In the genomic region with DNA sequence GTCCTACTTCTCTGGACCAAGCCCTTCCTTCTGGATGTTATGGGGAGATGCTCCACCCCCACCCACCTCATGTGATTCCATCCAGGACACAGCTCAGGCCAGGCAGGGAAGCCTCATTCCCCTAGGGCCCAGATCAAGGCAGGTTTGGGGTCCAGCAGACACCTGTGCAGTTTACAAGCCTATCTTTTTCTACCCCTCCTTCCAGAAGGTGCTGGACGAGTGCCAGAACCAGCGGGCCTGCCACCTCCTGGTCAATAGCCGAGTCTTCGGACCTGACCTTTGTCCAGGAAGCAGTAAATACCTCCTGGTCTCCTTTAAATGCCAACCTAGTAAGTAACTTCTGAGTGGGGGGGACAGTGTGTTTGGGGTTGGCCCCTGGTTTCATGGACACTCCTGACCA, we compare ENCODE assay signal across 21 mouse cellular contexts. TPM values are rescaled to one million over a fixed set of nuclear protein-coding genes. Genes with fewer than 3 reads are reported as not detected.
DNase-seq lines count a peak whose midpoint lies in the region; ATAC-seq lines count a peak whose summit lies in the region.
"Had no signal": no experiment of that assay in that cellular context is flagged by ENCODE, and none has a peak within 500 bp of the region (broad histone marks: within the 10 kb centered on the region; RNA-seq: fewer than 3 reads in every experiment).

No protein-coding gene starts in this region.

- no peaks in the 10 kb centered on the region for H3K4me1 ChIP-seq in intestine, embryonic 15.5 days (replicated peaks)
- H3K4me1 ChIP-seq in kidney, embryonic 16.5 days (ENCODE audit: insufficient read depth, low read length), result no peaks in the 10 kb centered on the region
- H3K4me1 ChIP-seq: stomach, embryonic 15.5 days had no signal

- WGBS in intestine, embryonic 15.5 days, result 43% methylated on average over 4 of the region's 4 CpGs
- WGBS in kidney, embryonic 16.5 days, result 41% methylated on average over 4 of the region's 4 CpGs
- WGBS in large intestine, adult 2 months, result 23% methylated on average over 4 of the region's 4 CpGs

- H3K27me3 ChIP-seq in intestine, embryonic 15.5 days (replicated peaks), result no peaks in the 10 kb centered on the region
- H3K27me3 ChIP-seq in kidney, embryonic 16.5 days (ENCODE audit: insufficient read depth, low read length), result no peaks in the 10 kb centered on the region
- H3K27me3 ChIP-seq: forebrain, embryonic 12.5 days; heart, embryonic 15.5 days; midbrain, embryonic 12.5 days; neural tube, embryonic 13.5 days; stomach, embryonic 15.5 days had no signal

- no peaks in the 10 kb centered on the region for H3K9me3 ChIP-seq in intestine, embryonic 15.5 days
- no peaks in the 10 kb centered on the region for H3K9me3 ChIP-seq in kidney, embryonic 16.5 days (ENCODE audit: low read length)
- H3K9me3 ChIP-seq: forebrain, embryonic 12.5 days; heart, embryonic 15.5 days; hindbrain, embryonic 10.5 days; midbrain, embryonic 12.5 days; neural tube, embryonic 13.5 days; stomach, embryonic 15.5 days had no signal

- no peak overlapping the region for H3K4me2 ChIP-seq in intestine, embryonic 15.5 days (replicated peaks)
- no peak overlapping the region for H3K4me2 ChIP-seq in kidney, embryonic 16.5 days (replicated peaks; ENCODE audit: low read depth, low read length)
- H3K4me2 ChIP-seq: forebrain, embryonic 12.5 days; heart, embryonic 15.5 days; midbrain, embryonic 12.5 days; neural tube, embryonic 13.5 days; stomach, embryonic 15.5 days had no signal

- H3K27ac ChIP-seq in intestine, embryonic 15.5 days, result no peak overlapping the region
- H3K27ac ChIP-seq in kidney, embryonic 16.5 days (ENCODE audit: low read length), result no peak overlapping the region
- H3K27ac ChIP-seq: forebrain, embryonic 12.5 days; heart, adult 2 months; heart, embryonic 15.5 days; hindbrain, embryonic 10.5 days; midbrain, embryonic 12.5 days; neural tube, embryonic 13.5 days; stomach, embryonic 15.5 days had no signal

- H3K4me3 ChIP-seq in intestine, embryonic 15.5 days (replicated peaks), result no peak overlapping the region
- H3K4me3 ChIP-seq in kidney, embryonic 16.5 days (ENCODE audit: low read length), result no peak overlapping the region
- H3K4me3 ChIP-seq: forebrain, embryonic 12.5 days; heart, adult 2 months; heart, embryonic 15.5 days; hindbrain, embryonic 10.5 days; midbrain, embryonic 12.5 days; neural tube, embryonic 13.5 days; stomach, embryonic 15.5 days had no signal

- DNase-seq in adrenal gland, postnatal 14 days, result peak; percentile 27
- no peak for DNase-seq in adrenal gland, adult 8-10 months
- peak; percentile 47 for DNase-seq in large intestine, adult 2 months (ENCODE audit: low read depth, low spot score)
- no peak for DNase-seq in frontal cortex, postnatal 14 days (ENCODE audit: low spot score in 2 of 2)
- no peak for DNase-seq in embryo, embryonic 11 days
- DNase-seq: cerebellum, adult 2 months; gastrocnemius, postnatal 14 days; heart, adult 2 months; liver, postnatal 0 days; lung, postnatal 10 days; thymus, postnatal 14 days had no signal

- no peak overlapping the region for H3K9ac ChIP-seq in intestine, embryonic 15.5 days
- H3K9ac ChIP-seq in kidney, embryonic 16.5 days (replicated peaks; ENCODE audit: low read length), result no peak overlapping the region
- H3K9ac ChIP-seq: forebrain, embryonic 12.5 days; heart, embryonic 15.5 days; liver, postnatal 0 days; midbrain, embryonic 12.5 days; neural tube, embryonic 13.5 days; stomach, embryonic 15.5 days had no signal

- H3K36me3 ChIP-seq in intestine, embryonic 15.5 days, result no peaks in the 10 kb centered on the region
- H3K36me3 ChIP-seq in kidney, embryonic 16.5 days (ENCODE audit: insufficient read depth, low read length), result no peaks in the 10 kb centered on the region
- H3K36me3 ChIP-seq: forebrain, embryonic 12.5 days; heart, embryonic 15.5 days; hindbrain, embryonic 10.5 days; midbrain, embryonic 12.5 days; neural tube, embryonic 13.5 days; stomach, embryonic 15.5 days had no signal

- peak; percentile 65 for ATAC-seq in intestine, embryonic 15.5 days
- 0 out of 2 replicates have a peak, but pooled peaks have one; percentile 31 for ATAC-seq in kidney, embryonic 16.5 days (ENCODE audit: low FRiP score, low TSS enrichment)
- ATAC-seq: CD4-positive, CD25-positive, alpha-beta regulatory T cell, adult 4 months; liver, postnatal 0 days had no signal

RNA-seq across cellular contexts. Expression of a gene that starts 42.8 kb away (rescaled TPM):
- total RNA-seq in adrenal gland, postnatal 14 days (2021), result 4.1 and 4.3 TPM in 2 replicates
- total RNA-seq in adrenal gland, adult 8-10 months (2022), result 1 to 10 TPM; 4.6 to 7.5 (median 6.1) TPM
- 0.70 and 0.78 TPM in 2 replicates for polyA plus RNA-seq in intestine, embryonic 15.5 days (2015; fragmentation: Nextera tagmentation; extraction: Ambion mirVana)
- 0.64 and 0.82 TPM in 2 replicates for polyA plus RNA-seq in kidney, embryonic 16.5 days (2015; fragmentation: Nextera tagmentation; extraction: Ambion mirVana)
- 0.45 and 0.67 TPM in 2 replicates for polyA plus RNA-seq in large intestine, adult 2 months (2012; rRNA removed)
- total RNA-seq: megakaryocyte progenitor cell, adult 5-6 weeks had no signal
- polyA plus RNA-seq: CD4-positive, CD25-positive, alpha-beta regulatory T cell, adult 4 months had no signal

RNA-seq across cellular contexts. Expression of a gene that starts 59.1 kb away (rescaled TPM):
- 16.4 and 17.0 TPM in 2 replicates for total RNA-seq in adrenal gland, postnatal 14 days (2021)
- total RNA-seq in adrenal gland, adult 8-10 months (2022), result 10 to 100 TPM; 13.5 to 20.2 (median 15.3) TPM
- polyA plus RNA-seq in intestine, embryonic 15.5 days (2015; fragmentation: Nextera tagmentation; extraction: Ambion mirVana), result 7.0 and 7.6 TPM in 2 replicates
- 8.5 and 9.6 TPM in 2 replicates for polyA plus RNA-seq in kidney, embryonic 16.5 days (2015; fragmentation: Nextera tagmentation; extraction: Ambion mirVana)
- polyA plus RNA-seq in large intestine, adult 2 months (2012; rRNA removed), result 2.7 and 3.6 TPM in 2 replicates

Comparison
In these comparisons a context has a peak if more than half of its experiments do, and no peak if none do; other contexts are left out.
1. DNase-seq: peak in adrenal gland, postnatal 14 days (single experiment) and large intestine, adult 2 months (single experiment); none in adrenal gland, adult 8-10 months (single experiment), frontal cortex, postnatal 14 days (0 of 2) and embryo, embryonic 11 days (single experiment).